Mouse (Mus musculus) heart, embryonic 13.5 days (tissue): ENCODE data around the gene Tmprss12. TPM values are rescaled to one million over a fixed set of nuclear protein-coding genes. Genes with fewer than 3 reads are reported as not detected.

ENCODE experiments used
- ATAC-seq: fragments of 200-750 bp; cut with Nextera tagmentation; 2 replicates; pipeline ENCODE4 v1.8.0; 2017; ENCODE audit warnings: moderate TSS enrichment; ENCODE audit not compliant: insufficient number of reproducible peaks, low FRiP score, low TSS enrichment; ENCODE audit errors: extremely low read depth
- H3K27ac ChIP-seq: fragments of 300-500 bp; sonication (generic); replicated peaks from 2 replicates; pipeline ENCODE4 v1.5.1; 2015; ENCODE audit warnings: moderate library complexity, mild to moderate bottlenecking, inconsistent platforms
- H3K27me3 ChIP-seq: fragments of 300-500 bp; sonication (generic); replicated peaks from 2 replicates; pipeline ENCODE4 v1.6.1; 2015; ENCODE audit warnings: mild to moderate bottlenecking, inconsistent platforms
- H3K36me3 ChIP-seq: fragments of 300-500 bp; sonication (generic); 2 replicates; pipeline ENCODE4 v1.6.1; 2015; ENCODE audit warnings: mild to moderate bottlenecking, inconsistent platforms
- H3K4me1 ChIP-seq: fragments of 300-500 bp; sonication (generic); 2 replicates; pipeline ENCODE4 v1.6.1; 2015; ENCODE audit warnings: inconsistent platforms
- H3K4me2 ChIP-seq: fragments of 300-500 bp; sonication (generic); 2 replicates; pipeline ENCODE4 v1.6.1; 2015; ENCODE audit warnings: inconsistent platforms, mild to moderate bottlenecking, moderate library complexity
- H3K4me3 ChIP-seq: fragments of 300-500 bp; sonication (generic); 2 replicates; pipeline ENCODE4 v1.5.1; 2015; ENCODE audit warnings: moderate library complexity, mild to moderate bottlenecking, inconsistent platforms
- H3K9ac ChIP-seq: fragments of 300-500 bp; sonication (generic); 2 replicates; pipeline ENCODE4 v1.6.1; 2015; ENCODE audit warnings: inconsistent platforms, mild to moderate bottlenecking, moderate library complexity
- H3K9me3 ChIP-seq: fragments of 300-500 bp; sonication (generic); 2 replicates; pipeline ENCODE4 v1.6.1; 2016; ENCODE audit warnings: inconsistent platforms
- WGBS: fragments of 180-500 bp; shearing (Covaris S2); methylation state at CpG from one replicate; pipeline ENCODE4 v1.1.7; 2015; ENCODE audit warnings: mixed read lengths; 5-methylcytosine and 5-hydroxymethylcytosine counted together
- polyA plus RNA-seq: library from polyadenylated mRNA; unstranded; fragments of >200 nt; fragmentation: Nextera tagmentation; extraction: Ambion mirVana; gene quantifications from 2 replicates; pipeline ENCODE4 v1.2.1, GENCODE M21; 2015

Tmprss12 gene
- polyA plus RNA-seq: not detected in 2 replicates

DNA sequence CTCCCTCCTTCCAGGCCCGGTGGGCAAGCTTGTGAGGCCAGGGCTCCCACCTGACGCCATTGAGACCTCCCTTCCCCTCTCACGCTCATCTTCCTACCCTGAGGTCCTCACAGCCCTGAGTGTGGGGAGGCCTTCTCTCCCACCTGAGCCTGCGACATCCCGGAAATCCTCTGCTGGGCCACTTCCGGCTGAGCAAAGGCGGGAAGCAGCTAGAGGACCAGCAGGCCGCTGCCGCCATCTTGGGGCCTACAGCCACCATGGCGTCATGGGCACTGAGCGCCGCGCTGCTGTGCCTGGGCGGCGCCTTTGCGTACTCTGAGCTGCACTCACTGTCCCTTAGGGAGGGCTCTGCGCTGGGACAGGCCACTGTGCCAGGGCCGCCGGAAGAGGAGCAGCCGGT lies at the start of gene Tmprss12:
Gene Tmprss12, plus strand, starts transcription at position 212 of the 400 bp plus-strand sequence.
- Histone ChIP-seq H3K9me3 (0 out of 2 replicates have a peak, but pooled peaks cover 4% of the 10 kb centered on the region), H3K9ac (no peak within 1 kb of the TSS), H3K27me3 (peaks cover 12% of the 10 kb centered on the region), H3K36me3 (no peaks in the 10 kb centered on the region), H3K27ac (no peak within 1 kb of the TSS), H3K4me3 (no peak within 1 kb of the TSS), H3K4me2 (no peak within 1 kb of the TSS), H3K4me1 (no peaks in the 10 kb centered on the region)
- no peak for ATAC-seq
- WGBS: 92% methylated on average over 20 of the region's 20 CpGs

DNA sequence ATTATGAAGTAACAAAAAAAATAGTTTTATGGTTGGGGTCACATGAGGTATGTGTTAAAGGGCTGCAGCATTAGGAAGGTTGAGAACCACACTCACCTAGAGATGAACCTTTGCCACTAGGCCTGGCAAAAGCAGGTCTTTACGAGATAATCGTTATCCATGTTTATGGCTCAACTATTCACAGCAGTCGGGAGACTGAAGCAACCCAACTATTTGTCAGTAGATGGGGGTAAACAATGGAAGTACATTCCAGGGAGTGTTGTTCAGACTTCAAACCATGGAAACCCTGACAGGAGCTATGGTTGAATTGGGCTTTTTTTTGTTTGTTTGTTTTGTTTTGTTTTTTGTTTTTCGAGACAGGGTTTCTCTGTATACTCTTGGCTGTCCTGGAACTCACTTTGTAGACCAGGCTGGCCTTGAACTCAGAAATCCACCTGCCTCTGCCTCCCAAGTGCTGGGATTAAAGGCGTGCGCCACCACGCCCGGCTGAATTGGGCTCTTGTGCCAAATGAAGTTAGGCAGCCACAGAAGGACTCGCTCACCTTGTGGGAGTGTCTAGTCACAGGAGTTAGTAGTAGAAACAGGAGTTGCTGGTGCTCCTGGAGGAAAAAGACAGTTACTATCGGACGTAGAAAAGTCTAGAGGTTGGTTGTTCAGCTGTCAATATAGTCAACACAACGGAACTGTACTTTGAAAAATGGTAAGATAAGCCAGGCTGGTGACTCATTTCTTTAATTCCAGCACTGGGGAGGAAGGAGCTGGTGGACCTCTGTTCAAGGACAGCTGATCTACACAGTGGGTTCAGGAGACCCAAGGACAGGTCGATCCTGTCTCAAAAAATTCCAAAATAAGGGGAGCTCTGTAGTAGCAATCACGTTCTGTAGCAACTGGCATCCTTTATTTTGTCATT lies 48.8 kb upstream of the Tmprss12 start:
- Histone ChIP-seq H3K36me3 (peaks cover 43% of the 10 kb centered on the region), H3K27me3 (no peaks in the 10 kb centered on the region), H3K4me3 (no peak overlapping the region), H3K27ac (no peak overlapping the region; the same call in 1 of the 2 replicates), H3K4me2 (no peak overlapping the region), H3K9me3 (no peaks in the 10 kb centered on the region), H3K4me1 (peaks cover 40% of the 10 kb centered on the region), H3K9ac (no peak overlapping the region)
- no peak for ATAC-seq
- 79% methylated on average over 14 of the region's 14 CpGs for WGBS

DNA sequence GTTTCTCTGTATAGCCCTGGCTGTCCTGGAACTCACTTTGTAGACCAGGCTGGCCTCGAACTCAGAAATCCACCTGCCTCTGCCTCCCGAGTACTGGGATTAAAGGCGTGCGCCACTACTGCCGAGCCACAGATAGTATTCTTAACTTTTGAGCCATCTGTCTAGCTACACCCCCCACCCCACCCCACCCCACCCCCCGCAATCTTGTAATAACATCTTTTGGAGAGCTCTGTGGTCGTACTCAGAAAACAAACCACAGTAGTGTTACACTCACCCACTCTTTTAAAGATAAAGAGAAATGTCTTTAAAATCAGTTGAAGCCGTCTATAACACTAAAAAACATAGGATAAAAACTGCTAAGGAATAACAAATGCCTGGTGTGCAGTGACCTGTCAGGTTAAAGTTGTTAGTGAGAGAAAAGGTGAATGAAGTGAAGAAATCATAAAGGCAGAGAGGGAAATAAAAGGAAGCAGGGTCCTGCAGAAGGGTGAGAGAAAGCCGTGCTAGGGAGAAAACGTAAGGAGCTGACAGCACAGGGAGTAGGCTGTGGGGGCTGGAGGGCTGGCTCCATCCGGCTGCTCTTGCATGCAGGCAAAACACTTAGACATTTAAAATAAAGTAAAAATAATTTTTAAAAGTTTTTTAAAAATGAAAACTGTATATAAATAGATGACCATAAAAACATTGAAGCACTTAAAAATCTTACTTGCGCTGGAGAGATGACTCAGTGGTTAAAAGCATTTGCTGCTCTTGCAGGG lies 45.2 kb upstream of the Tmprss12 start:
- Histone ChIP-seq H3K36me3 (peaks cover 68% of the 10 kb centered on the region), H3K4me3 (no peak overlapping the region), H3K9ac (no peak overlapping the region), H3K4me1 (peaks cover 36% of the 10 kb centered on the region), H3K9me3 (no peaks in the 10 kb centered on the region), H3K27ac (no peak overlapping the region), H3K27me3 (no peaks in the 10 kb centered on the region), H3K4me2 (no peak overlapping the region)
- ATAC-seq: no peak
- WGBS: 82% methylated on average over 12 of the region's 12 CpGs

DNA sequence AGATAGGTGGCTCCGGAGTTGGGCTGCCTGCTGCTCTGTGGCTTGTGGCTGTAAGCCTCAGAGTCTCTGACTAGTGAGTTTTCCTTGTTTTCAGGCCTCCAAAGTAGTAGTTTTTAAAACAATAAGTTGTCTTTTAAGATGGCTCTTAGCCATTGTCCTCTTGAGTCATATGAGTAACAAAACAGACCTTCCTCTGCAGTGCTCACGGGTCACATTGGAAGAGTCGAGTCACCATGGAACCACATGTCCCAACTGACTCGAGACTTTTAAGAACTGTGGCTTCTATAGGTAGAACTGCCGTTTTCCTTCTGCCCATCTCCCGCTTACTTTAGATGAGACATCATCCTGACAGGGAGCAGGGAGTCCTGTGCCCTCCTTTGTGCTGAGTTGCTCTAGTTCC lies 43.7 kb upstream of the Tmprss12 start:
- peak overlapping the region; percentile 67 for H3K27ac ChIP-seq
- H3K9ac ChIP-seq: peak overlapping the region; percentile 29
- 68% methylated on average over 6 of the region's 6 CpGs for WGBS

DNA sequence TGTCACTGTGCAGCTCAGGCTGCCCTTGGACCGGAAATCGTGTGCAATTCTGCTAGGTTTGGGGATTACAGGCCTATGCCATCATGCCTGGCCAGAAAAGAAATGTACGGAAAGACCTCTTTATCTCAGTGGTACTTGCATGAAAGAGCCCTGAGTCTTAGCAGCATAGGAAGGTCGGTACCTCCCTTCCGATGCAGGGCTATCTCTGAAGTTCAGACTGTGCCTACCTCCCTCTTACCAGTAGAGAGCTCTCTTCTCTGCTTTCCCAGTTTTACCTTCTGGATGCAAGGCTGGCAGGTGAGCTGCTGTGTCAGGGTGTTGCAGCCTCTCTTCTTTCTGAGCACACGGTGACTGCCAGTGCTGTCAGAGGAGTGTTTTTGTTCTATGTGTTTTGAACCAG lies 38.9 kb upstream of the Tmprss12 start:
- Histone ChIP-seq H3K9me3 (no peaks in the 10 kb centered on the region), H3K4me1 (peaks cover 15% of the 10 kb centered on the region), H3K27me3 (no peaks in the 10 kb centered on the region), H3K4me2 (no peak overlapping the region), H3K9ac (no peak overlapping the region), H3K36me3 (peaks cover 89% of the 10 kb centered on the region), H3K4me3 (no peak overlapping the region), H3K27ac (no peak overlapping the region)
- 90% methylated on average over 6 of the region's 6 CpGs for WGBS
- no peak for ATAC-seq

More for the DNA sequence above, 43.7 kb upstream of the Tmprss12 start:
- Histone ChIP-seq H3K27me3 (no peaks in the 10 kb centered on the region), H3K4me2 (no peak overlapping the region), H3K9me3 (no peaks in the 10 kb centered on the region), H3K36me3 (peaks cover 83% of the 10 kb centered on the region), H3K4me1 (peaks cover 23% of the 10 kb centered on the region), H3K4me3 (no peak overlapping the region)
- no peak for ATAC-seq

DNA sequence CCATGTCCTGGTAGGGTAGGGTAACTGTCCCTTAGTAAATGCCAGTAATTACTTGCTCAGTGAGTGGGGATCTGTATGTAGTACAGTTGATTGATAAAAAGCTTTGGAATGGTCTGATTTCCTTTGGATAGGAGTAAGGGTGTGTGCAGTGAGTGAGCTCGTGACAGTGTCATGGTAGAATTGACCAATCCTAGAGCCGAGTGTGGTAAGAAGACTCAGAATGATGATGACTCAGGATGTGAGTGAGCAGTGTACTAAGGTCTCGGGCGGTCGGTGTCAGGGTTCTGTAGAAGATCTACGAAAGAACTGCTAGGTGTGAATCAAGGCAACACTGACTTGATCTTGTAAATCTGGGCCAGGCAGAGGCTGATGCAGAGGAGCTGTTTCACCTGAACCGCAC lies 34.7 kb upstream of the Tmprss12 start:
- H3K4me1 ChIP-seq: no peaks in the 10 kb centered on the region
- no peak overlapping the region for H3K4me2 ChIP-seq
- 94% methylated on average over 7 of the region's 7 CpGs for whole genome bisulfite sequencing
- H3K9me3 ChIP-seq: no peaks in the 10 kb centered on the region
- H3K36me3 ChIP-seq: peaks cover 100% of the 10 kb centered on the region
- H3K4me3 ChIP-seq: no peak overlapping the region
- ATAC-seq: no peak
- no peaks in the 10 kb centered on the region for H3K27me3 ChIP-seq
- no peak overlapping the region for H3K9ac ChIP-seq
- no peak overlapping the region for H3K27ac ChIP-seq

DNA sequence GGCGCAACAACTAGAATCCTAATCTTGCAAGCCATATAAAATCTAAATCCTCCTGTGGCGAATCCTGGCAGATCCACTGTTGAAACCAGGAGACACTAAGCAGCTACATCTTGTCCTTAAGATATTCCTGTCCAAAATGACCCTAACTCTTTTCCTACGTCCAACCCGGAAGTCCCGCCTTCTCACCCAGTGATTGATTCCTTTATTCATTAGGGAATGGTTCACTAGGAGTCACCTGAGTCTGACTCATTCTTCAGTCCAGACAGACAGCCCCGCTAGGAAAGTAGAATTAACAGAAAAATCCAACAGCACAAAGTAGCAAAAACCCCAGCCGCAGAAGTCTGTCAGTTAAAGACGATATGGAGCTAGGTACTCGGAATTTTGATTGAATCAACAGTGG lies 33.3 kb upstream of the Tmprss12 start:
- H3K9ac ChIP-seq: no peak overlapping the region
- H3K4me3 ChIP-seq: no peak overlapping the region
- ATAC-seq: no peak
- H3K4me2 ChIP-seq: no peak overlapping the region
- peaks cover 100% of the 10 kb centered on the region for H3K36me3 ChIP-seq
- no peaks in the 10 kb centered on the region for H3K27me3 ChIP-seq
- no peaks in the 10 kb centered on the region for H3K4me1 ChIP-seq
- no peaks in the 10 kb centered on the region for H3K9me3 ChIP-seq
- 94% methylated on average over 9 of the region's 9 CpGs for WGBS
- no peak overlapping the region for H3K27ac ChIP-seq

DNA sequence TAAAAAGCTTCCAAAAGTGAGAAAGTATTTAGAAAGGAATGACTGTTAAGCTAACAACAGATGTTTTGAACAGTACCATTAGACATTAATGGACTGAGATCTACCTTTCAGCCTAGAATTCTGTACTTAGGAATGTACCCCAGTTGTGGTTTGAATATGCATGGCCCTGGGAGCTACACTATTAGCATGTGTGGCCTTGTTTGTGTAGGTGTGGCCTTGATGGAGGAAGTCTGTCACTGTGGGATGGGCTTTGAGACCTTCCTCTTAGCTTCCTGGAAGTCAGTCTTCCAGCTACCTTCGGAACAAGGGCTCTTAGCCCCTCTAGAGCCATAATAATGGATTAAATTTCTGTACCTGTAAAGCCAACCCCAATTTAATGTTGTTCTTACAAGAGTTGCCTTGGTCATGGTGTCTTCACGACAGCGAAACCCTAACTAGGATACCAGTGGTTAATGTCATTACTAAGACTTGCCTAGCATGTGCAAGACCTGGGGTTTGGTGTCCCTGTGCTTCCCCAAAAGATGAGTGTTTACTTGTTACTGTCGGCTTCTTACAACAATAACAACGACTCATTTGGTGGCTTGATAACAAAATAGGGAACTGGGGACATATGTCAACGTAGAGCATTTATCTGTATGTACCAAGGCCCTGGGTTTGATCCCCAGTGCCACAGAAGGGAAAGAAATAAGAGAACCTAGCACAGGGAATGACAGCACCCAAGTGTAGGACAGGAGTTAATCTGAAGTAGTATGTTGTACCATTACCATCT lies 31.8 kb upstream of the Tmprss12 start:
- no peak overlapping the region for H3K4me3 ChIP-seq
- H3K4me1 ChIP-seq: no peaks in the 10 kb centered on the region
- 89% methylated on average over 6 of the region's 6 CpGs for WGBS
- no peak overlapping the region for H3K4me2 ChIP-seq
- H3K27ac ChIP-seq: no peak overlapping the region
- H3K27me3 ChIP-seq: no peaks in the 10 kb centered on the region
- H3K9me3 ChIP-seq: no peaks in the 10 kb centered on the region
- no peak for ATAC-seq
- no peak overlapping the region for H3K9ac ChIP-seq
- peaks cover 99% of the 10 kb centered on the region for H3K36me3 ChIP-seq

DNA sequence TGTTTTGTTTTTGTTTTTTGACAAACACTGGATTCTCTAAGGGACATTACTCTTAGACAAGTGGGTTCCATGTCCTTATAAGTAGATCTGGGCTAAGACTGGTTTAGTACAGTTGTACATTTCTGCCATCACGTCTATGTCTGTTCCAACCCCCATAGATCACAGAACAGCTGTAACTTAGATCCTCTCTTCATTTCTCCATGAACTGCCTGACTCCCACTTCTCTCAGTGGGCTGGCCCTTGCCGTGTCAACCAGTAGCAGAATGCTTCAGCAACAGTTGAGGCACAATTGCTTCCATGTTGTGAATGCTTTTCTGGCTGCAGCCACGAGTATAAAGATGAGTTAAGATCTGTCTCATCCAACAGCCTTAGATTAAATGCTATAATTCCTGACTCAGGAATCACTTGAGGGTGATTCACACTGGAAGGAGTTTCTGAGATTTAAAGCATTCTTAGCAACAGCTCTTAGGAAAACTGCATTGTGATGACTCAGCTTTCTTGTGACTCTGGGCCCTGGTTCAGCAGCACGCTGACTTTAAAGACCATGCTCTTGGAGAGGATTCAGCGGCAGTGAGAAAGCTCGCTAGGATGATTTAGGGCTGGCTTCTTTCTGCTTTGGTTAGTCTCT lies 29.4 kb upstream of the Tmprss12 start:
- Histone ChIP-seq H3K27me3 (no peaks in the 10 kb centered on the region), H3K4me3 (no peak overlapping the region), H3K4me1 (no peaks in the 10 kb centered on the region), H3K9me3 (no peaks in the 10 kb centered on the region), H3K27ac (no peak overlapping the region), H3K4me2 (no peak overlapping the region), H3K36me3 (peaks cover 99% of the 10 kb centered on the region), H3K9ac (no peak overlapping the region)
- no peak for ATAC-seq
- WGBS: 90% methylated on average over 6 of the region's 6 CpGs

DNA sequence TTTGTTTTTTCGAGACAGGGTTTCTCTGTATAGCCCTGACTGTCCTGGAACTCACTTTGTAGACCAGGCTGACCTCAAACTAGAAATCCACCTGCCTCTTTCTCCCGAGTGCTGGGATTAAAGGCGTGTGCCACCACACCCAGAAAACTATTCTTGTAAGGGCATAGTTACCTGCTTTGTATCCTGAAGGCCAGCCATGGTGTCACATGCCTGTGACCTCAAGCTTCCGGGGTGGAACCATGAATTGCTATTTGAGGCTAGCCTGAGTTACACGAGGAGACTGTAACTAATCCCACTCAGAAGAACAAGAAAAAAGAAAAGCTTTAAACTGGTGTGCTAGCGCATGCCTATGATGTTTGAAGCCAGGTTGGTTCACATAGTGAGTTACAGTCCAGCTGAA lies 24.3 kb upstream of the Tmprss12 start:
- Histone ChIP-seq H3K9ac (no peak overlapping the region), H3K4me2 (no peak overlapping the region), H3K27ac (no peak overlapping the region), H3K36me3 (peaks cover 89% of the 10 kb centered on the region), H3K9me3 (no peaks in the 10 kb centered on the region), H3K27me3 (no peaks in the 10 kb centered on the region), H3K4me3 (no peak overlapping the region), H3K4me1 (no peaks in the 10 kb centered on the region)
- no peak for ATAC-seq
- 85% methylated on average over 6 of the region's 6 CpGs for WGBS

DNA sequence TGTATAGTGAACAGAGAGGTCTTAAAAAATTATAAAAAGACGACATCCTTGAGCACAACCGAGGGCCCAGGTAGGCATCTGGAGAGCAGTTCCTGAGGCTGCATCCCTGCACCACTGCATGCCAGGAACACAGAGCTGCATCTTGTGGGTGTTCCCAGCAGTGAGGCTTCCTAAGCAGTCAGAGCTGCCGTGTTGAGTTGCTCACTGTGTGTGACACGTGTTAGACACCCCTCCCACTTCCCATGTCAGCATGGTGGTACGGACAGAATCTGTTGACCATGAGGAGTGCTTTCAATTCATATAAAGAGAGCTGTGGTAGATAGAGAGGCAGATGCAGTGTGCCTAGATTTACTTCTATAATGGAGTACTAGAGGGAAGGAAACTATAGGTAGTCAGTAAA lies 23.3 kb upstream of the Tmprss12 start:
- H3K36me3 ChIP-seq: peaks cover 86% of the 10 kb centered on the region
- H3K9me3 ChIP-seq: no peaks in the 10 kb centered on the region
- 84% methylated on average over 5 of the region's 5 CpGs for WGBS
- H3K4me3 ChIP-seq: no peak overlapping the region
- H3K4me1 ChIP-seq: no peaks in the 10 kb centered on the region
- no peak for ATAC-seq
- H3K27ac ChIP-seq: no peak overlapping the region
- no peaks in the 10 kb centered on the region for H3K27me3 ChIP-seq
- no peak overlapping the region for H3K4me2 ChIP-seq
- H3K9ac ChIP-seq: no peak overlapping the region
